Mouse (Mus musculus) kidney, embryonic 15.5 days (tissue): ENCODE measurements around the gene Gm45902. TPM values are rescaled to one million over a fixed set of nuclear protein-coding genes. Genes with fewer than 3 reads are reported as not detected.
A peak's percentile ranks its signal among the peaks of the same experiment; 100 is the strongest.

Source experiments
- ATAC-seq: fragments of 200-750 bp; cut with Nextera tagmentation; replicated peaks from 2 replicates; pipeline ENCODE4 v1.8.0; 2017; ENCODE audit warnings: moderate TSS enrichment; ENCODE audit not compliant: low FRiP score
- H3K27ac ChIP-seq: fragments of 300-500 bp; sonication (generic); 2 replicates; pipeline ENCODE4 v1.5.1; 2015; ENCODE audit warnings: mild to moderate bottlenecking, inconsistent platforms
- H3K27me3 ChIP-seq: fragments of 300-500 bp; sonication (generic); 2 replicates; pipeline ENCODE4 v1.6.1; 2015; ENCODE audit warnings: inconsistent platforms
- H3K36me3 ChIP-seq: fragments of 300-500 bp; sonication (generic); 2 replicates; pipeline ENCODE4 v1.6.1; 2015; ENCODE audit warnings: inconsistent platforms
- H3K4me1 ChIP-seq: fragments of 300-500 bp; sonication (generic); 2 replicates; pipeline ENCODE4 v1.6.1; 2015; ENCODE audit warnings: inconsistent platforms
- H3K4me2 ChIP-seq: fragments of 300-500 bp; sonication (generic); 2 replicates; pipeline ENCODE4 v1.6.1; 2015; ENCODE audit warnings: moderate library complexity, mild to moderate bottlenecking, inconsistent platforms
- H3K4me3 ChIP-seq: fragments of 300-500 bp; sonication (generic); replicated peaks from 2 replicates; pipeline ENCODE4 v1.5.1; 2015; ENCODE audit warnings: mild to moderate bottlenecking, inconsistent platforms
- H3K9ac ChIP-seq: fragments of 300-500 bp; sonication (generic); 2 replicates; pipeline ENCODE4 v1.6.1; 2015; ENCODE audit warnings: mild to moderate bottlenecking, inconsistent platforms
- H3K9me3 ChIP-seq: fragments of 300-500 bp; sonication (generic); replicated peaks from 2 replicates; pipeline ENCODE4 v1.6.1; 2016; ENCODE audit warnings: inconsistent platforms
- WGBS: fragments of 180-500 bp; shearing (Covaris S2); methylation state at CpG from one replicate; pipeline ENCODE4 v1.1.7; 2015; ENCODE audit warnings: mixed read lengths; 5-methylcytosine and 5-hydroxymethylcytosine counted together
- polyA plus RNA-seq: library from polyadenylated mRNA; unstranded; fragments of >200 nt; fragmentation: Nextera tagmentation; extraction: Ambion mirVana; gene quantifications from 2 replicates; pipeline ENCODE4 v1.2.1, GENCODE M21; 2015

Gene Gm45902
- polyA plus RNA-seq, 1 experiment from 2014 or later: 5.8 TPM

DNA sequence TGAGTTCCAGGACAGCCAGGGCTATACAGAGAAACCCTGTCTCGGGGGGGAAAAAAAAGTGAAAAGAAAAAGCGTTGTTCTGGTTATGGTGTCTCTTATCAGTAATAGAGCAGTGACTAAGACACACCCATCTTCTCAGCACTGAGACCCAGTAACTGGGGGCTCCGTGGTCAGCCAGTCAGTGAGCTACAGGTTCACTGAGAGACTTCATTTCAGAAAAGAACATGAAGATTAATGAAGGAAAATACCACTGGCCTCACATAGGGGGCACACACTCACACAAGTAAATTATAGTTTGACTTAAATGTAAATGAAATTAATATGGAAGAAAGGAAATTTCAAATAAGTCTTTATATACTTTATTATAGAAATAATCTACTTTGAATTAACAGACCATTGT is 32.4 kb downstream of the Gm45902 start:
- H3K27me3 ChIP-seq: no peaks in the 10 kb centered on the region
- no peaks in the 10 kb centered on the region for H3K9me3 ChIP-seq
- H3K4me3 ChIP-seq: no peak overlapping the region
- H3K9ac ChIP-seq: no peak overlapping the region
- H3K27ac ChIP-seq: no peak overlapping the region
- H3K4me2 ChIP-seq: no peak overlapping the region
- no peaks in the 10 kb centered on the region for H3K36me3 ChIP-seq
- ATAC-seq: no peak
- no peaks in the 10 kb centered on the region for H3K4me1 ChIP-seq
- WGBS: 85% methylated on average over 3 of the region's 3 CpGs

DNA sequence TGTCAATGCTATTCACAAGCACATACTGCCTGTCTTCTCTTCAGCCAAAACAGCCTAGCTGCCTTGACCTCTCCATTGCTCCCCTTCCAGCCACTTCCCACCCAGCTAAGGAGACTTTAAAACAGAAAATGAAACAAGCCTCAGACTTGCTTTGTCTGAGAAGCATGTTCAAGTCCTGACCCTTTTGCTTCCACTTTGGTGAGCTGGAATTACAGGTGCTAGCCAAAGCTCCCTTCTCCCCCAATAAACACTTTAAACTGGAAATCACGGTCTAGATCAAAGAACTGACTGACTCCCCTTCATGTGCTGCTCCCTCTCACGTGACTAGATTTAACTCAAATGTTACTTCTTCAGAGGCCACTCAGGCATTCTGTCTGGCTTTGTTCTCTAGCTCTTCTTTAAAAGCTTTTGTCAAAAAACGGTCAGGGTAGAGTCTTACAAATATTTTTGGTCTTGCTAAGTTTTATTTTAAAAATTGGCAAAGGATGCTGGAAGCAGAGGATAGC is 36.8 kb downstream of the Gm45902 start:
- peak overlapping the region; percentile 77 for H3K4me2 ChIP-seq
- H3K27ac ChIP-seq: no peak overlapping the region
- H3K9me3 ChIP-seq: no peaks in the 10 kb centered on the region
- peaks cover 8% of the 10 kb centered on the region for H3K4me1 ChIP-seq
- no peak overlapping the region for H3K9ac ChIP-seq
- H3K36me3 ChIP-seq: no peaks in the 10 kb centered on the region
- no peak for ATAC-seq
- no peaks in the 10 kb centered on the region for H3K27me3 ChIP-seq
- 48% methylated on average over 3 of the region's 3 CpGs for WGBS
- H3K4me3 ChIP-seq: no peak overlapping the region

DNA sequence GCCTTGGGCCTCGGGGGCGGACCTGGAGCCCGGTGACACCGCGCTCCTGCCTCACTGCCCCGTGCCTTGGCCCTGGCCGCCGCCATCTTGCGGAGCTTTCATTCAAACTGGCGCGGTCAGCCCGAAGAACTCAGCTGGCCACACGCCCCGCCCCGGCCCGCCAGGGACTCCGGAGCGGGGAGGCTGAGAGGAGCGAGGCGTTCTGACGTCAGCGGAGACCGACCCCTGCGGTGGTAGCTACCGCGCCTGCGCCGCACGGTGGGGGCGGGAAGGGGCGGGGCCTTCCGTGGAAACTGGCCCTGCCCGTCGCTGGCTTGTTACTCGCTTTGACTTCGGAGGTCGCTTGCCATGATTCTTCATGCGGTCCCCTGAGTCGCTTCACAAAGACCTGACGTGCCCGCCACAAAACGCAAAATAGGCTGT is 37.7 kb downstream of the Gm45902 start, which contains the start of gene Suv39h2:
Gene Suv39h2 (minus strand): TSS at position 171 of the 423 bp plus-strand sequence.
- no peaks in the 10 kb centered on the region for H3K9me3 ChIP-seq
- no peaks in the 10 kb centered on the region for H3K27me3 ChIP-seq
- peaks cover 6% of the 10 kb centered on the region; the same call in 1 of the 2 replicates for H3K36me3 ChIP-seq
- H3K4me2 ChIP-seq: peak within 1 kb of the TSS; percentile 77
- H3K4me1 ChIP-seq: peaks cover 8% of the 10 kb centered on the region
- WGBS: under 1% methylated on average over 40 of the region's 42 CpGs
- H3K9ac ChIP-seq: peak within 1 kb of the TSS; percentile 83
- H3K4me3 ChIP-seq: peak within 1 kb of the TSS; percentile 75
- peak; percentile 99 for ATAC-seq
- peak within 1 kb of the TSS; percentile 95 for H3K27ac ChIP-seq

DNA sequence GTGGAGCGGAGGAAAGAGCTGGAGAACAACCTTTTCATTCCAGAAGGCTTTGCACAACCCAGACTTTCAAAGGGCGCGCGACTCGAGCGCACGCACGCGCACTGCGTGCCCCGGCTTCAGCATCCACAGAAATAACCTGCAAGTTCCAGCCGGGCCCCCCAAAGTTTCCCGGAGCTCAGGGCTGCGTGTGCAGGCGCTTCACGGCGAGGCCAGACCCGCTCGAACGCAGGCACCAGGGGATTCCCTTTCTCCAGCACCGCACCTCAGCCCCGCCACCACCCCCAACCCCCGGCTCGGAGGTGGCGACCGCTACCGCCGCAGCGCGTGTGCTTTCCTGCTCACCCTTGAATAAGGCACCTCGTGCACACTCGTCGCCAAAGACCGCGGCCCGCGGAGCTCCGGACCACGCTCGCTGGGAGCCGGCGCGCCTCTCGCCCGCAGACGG is 38.2 kb downstream of the Gm45902 start:
- WGBS: under 1% methylated on average over 46 of the region's 46 CpGs

DNA sequence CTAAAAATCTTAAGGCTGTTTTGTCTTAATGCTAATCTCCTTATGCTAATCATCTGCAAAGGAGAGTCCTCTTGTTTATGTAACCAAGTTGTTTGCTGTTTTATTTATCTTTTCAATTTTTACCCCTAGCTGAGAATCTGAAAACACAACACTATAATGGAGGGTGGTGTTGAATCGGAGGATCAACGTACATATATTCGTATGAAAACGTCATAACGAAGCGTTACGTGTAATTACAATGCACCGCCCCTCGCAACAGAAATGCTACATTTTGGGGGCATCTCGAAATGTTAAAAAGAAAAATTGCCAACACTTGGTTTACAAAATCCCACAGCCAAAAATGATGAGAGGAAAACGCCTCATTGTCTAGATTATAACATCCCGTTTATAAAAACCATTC is 38.7 kb downstream of the Gm45902 start:
- no peaks in the 10 kb centered on the region for H3K9me3 ChIP-seq
- peak overlapping the region; percentile 95 for H3K27ac ChIP-seq
- ATAC-seq: no peak
- H3K36me3 ChIP-seq: peaks cover 9% of the 10 kb centered on the region; the same call in 1 of the 2 replicates
- H3K27me3 ChIP-seq: no peaks in the 10 kb centered on the region
- H3K4me1 ChIP-seq: peaks cover 8% of the 10 kb centered on the region
- peak overlapping the region; percentile 83 for H3K9ac ChIP-seq
- peak overlapping the region; percentile 77 for H3K4me2 ChIP-seq
- WGBS: under 1% methylated on average over 12 of the region's 12 CpGs
- peak overlapping the region; percentile 75 for H3K4me3 ChIP-seq

More for the DNA sequence above, 38.2 kb downstream of the Gm45902 start:
- H3K27ac ChIP-seq: peak overlapping the region; percentile 95
- peak overlapping the region; percentile 77 for H3K4me2 ChIP-seq
- H3K9ac ChIP-seq: peak overlapping the region; percentile 83
- H3K9me3 ChIP-seq: no peaks in the 10 kb centered on the region
- peaks cover 8% of the 10 kb centered on the region for H3K4me1 ChIP-seq
- peak overlapping the region; percentile 75 for H3K4me3 ChIP-seq
- ATAC-seq: peak; percentile 82
- no peaks in the 10 kb centered on the region for H3K27me3 ChIP-seq
- H3K36me3 ChIP-seq: peaks cover 9% of the 10 kb centered on the region; the same call in 1 of the 2 replicates

DNA sequence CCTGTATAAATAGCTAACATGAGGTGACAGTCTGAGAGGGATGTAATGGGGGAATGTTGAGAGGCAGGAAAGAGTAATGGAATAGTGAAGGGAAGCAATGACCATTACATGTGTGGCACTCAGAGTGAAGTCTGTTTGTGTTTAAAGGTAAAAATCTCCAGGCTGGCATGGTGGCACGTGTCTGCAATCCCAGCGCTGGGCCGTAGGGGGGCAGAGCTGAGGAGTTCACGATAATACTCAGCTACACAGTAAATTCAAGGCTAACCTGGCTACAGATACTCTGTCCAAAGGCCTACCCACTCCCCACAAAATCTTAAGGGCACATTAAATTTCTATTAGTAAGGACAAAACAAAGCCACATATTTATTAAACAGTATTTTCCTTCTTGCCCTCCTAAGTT is 56.0 kb downstream of the Gm45902 start:
- WGBS: 76% methylated on average over 4 of the region's 4 CpGs
- Histone ChIP-seq H3K4me3 (no peak overlapping the region), H3K9ac (no peak overlapping the region), H3K36me3 (peaks cover 79% of the 10 kb centered on the region), H3K27ac (no peak overlapping the region), H3K4me1 (no peaks in the 10 kb centered on the region), H3K4me2 (no peak overlapping the region), H3K9me3 (no peaks in the 10 kb centered on the region), H3K27me3 (no peaks in the 10 kb centered on the region)
- no peak for ATAC-seq

Other genes with a start within 250 kb of the Gm45902 start
- gene Nmt2, start 228.6 kb downstream of the Gm45902 start, polyA plus RNA-seq: 44.6 and 45.8 TPM in 2 replicates
- 19.9 and 20.3 TPM in 2 replicates for gene Rpp38, start 180.1 kb downstream of the Gm45902 start, polyA plus RNA-seq
- gene Acbd7, start 176.6 kb downstream of the Gm45902 start, polyA plus RNA-seq: 0.65 and 1.0 TPM in 2 replicates
- not detected in 2 replicates for gene Olah, start 115.6 kb downstream of the Gm45902 start, polyA plus RNA-seq
- not detected in 2 replicates for gene Meig1, start 90.1 kb downstream of the Gm45902 start, polyA plus RNA-seq
- 6.5 and 6.9 TPM in 2 replicates for gene Dclre1c, start 88.7 kb downstream of the Gm45902 start, polyA plus RNA-seq
- 18.5 and 21.5 TPM in 2 replicates for gene Suv39h2, start 37.8 kb downstream of the Gm45902 start, polyA plus RNA-seq
- 116 and 118 TPM in 2 replicates for gene Hspa14, start within 50 bp of the Gm45902 start, polyA plus RNA-seq
- 0.12 and 0.19 TPM in 2 replicates for gene Cdnf, start 240 bp upstream of the Gm45902 start, polyA plus RNA-seq
- gene Fam107b, start 57.7 kb upstream of the Gm45902 start, polyA plus RNA-seq: 58.7 and 59.9 TPM in 2 replicates